Mouse (Mus musculus) ES-Bruce4 (cell line): ENCODE data around the gene Taf9. TPM values are rescaled to one million over a fixed set of nuclear protein-coding genes. Genes with fewer than 3 reads are reported as not detected.

ENCODE experiments used
- H3K27ac ChIP-seq: 2 replicates; pipeline ENCODE4 v1.5.1; 2012; ENCODE audit warnings: low read length, inconsistent platforms; ENCODE audit not compliant: insufficient read depth
- H3K27me3 ChIP-seq: 2 replicates; pipeline ENCODE4 v1.6.1; 2012; ENCODE audit warnings: mild to moderate bottlenecking, low read length, inconsistent platforms; ENCODE audit not compliant: control insufficient read depth, poor library complexity, insufficient read depth, severe bottlenecking
- H3K36me3 ChIP-seq: 2 replicates; pipeline ENCODE4 v1.6.1; 2012; ENCODE audit warnings: inconsistent platforms, mild to moderate bottlenecking, low read length, moderate library complexity; ENCODE audit not compliant: control insufficient read depth, poor library complexity, insufficient read depth, severe bottlenecking
- H3K4me1 ChIP-seq: one replicate; pipeline ENCODE4 v1.8.1; 2011; ENCODE audit warnings: low read length; ENCODE audit not compliant: control insufficient read depth, insufficient read depth
- H3K4me3 ChIP-seq: 2 replicates; pipeline ENCODE4 v1.5.1; 2011; ENCODE audit warnings: low read depth, mild to moderate bottlenecking, low read length
- H3K9ac ChIP-seq: 2 replicates; pipeline ENCODE4 v1.6.1; 2012; ENCODE audit warnings: low read depth, mild to moderate bottlenecking, inconsistent platforms; ENCODE audit not compliant: poor library complexity, severe bottlenecking
- H3K9me3 ChIP-seq: replicated peaks from 2 replicates; pipeline ENCODE4 v1.6.1; 2012; ENCODE audit warnings: mild to moderate bottlenecking, low read length, inconsistent platforms; ENCODE audit not compliant: control insufficient read depth, poor library complexity, insufficient read depth, severe bottlenecking
- CTCF ChIP-seq: IDR thresholded peaks from one replicate; pipeline ENCODE4 v1.8.1; 2011; ENCODE audit warnings: low read depth, low read length
- EP300 ChIP-seq: IDR thresholded peaks from 2 replicates; pipeline ENCODE4 v1.6.1; 2011; ENCODE audit warnings: low read depth, low read length; ENCODE audit not compliant: insufficient read depth
- POLR2A ChIP-seq: IDR thresholded peaks from one replicate; pipeline ENCODE4 v1.8.1; 2011; ENCODE audit warnings: low read length; ENCODE audit not compliant: insufficient read depth
- polyA plus RNA-seq: library from polyadenylated mRNA; stranded (reverse); fragments of >200 nt; gene quantifications from 2 replicates; pipeline ENCODE4 v1.2.4, GENCODE M21; 2011; ENCODE audit warnings: low read depth; ENCODE audit not compliant: missing spikeins, insufficient read depth, insufficient read length

The Taf9 gene
- polyA plus RNA-seq, 1 experiment, result 13.2 TPM

GRCm38 (mm10) chr13:100634106-100634691 is 17.2 kb upstream of the Taf9 start:
- H3K4me1 ChIP-seq, result no peaks in the 10 kb centered on the region
- peaks cover 25% of the 10 kb centered on the region for H3K36me3 ChIP-seq
- H3K9ac ChIP-seq, result no peak overlapping the region
- no peaks in the 10 kb centered on the region for H3K9me3 ChIP-seq
- H3K27ac ChIP-seq, result no peak overlapping the region
- no peaks in the 10 kb centered on the region for H3K27me3 ChIP-seq
- H3K4me3 ChIP-seq, result no peak overlapping the region
- no peak for TF ChIP-seq EP300
- TF ChIP-seq POLR2A, result no peak
- no peak for TF ChIP-seq CTCF

GRCm38 (mm10) chr13:100642471-100643209 is 8.7 kb upstream of the Taf9 start:
- Histone ChIP-seq H3K4me3 (no peak overlapping the region), H3K36me3 (peaks cover 32% of the 10 kb centered on the region), H3K9me3 (no peaks in the 10 kb centered on the region), H3K9ac (no peak overlapping the region), H3K4me1 (no peaks in the 10 kb centered on the region), H3K27me3 (no peaks in the 10 kb centered on the region), H3K27ac (no peak overlapping the region)
- TF ChIP-seq POLR2A (no peak), CTCF (no peak), EP300 (no peak)

- H3K9ac ChIP-seq, result no peak overlapping the region
Observed at GRCm38 (mm10) chr13:100648223-100648622, 3.2 kb upstream of the Taf9 start.

GRCm38 (mm10) chr13:100650550-100651438 is 585 bp upstream of the Taf9 start, which contains the start of the genes Ak6 and Rad17:
Ak6 (plus strand) TSS chr13:100650979.
Rad17 (minus strand) TSS chr13:100651051.
- no peak for TF ChIP-seq EP300
- no peak for TF ChIP-seq CTCF
- TF ChIP-seq POLR2A, result no peak
- Histone ChIP-seq H3K4me3 (peak within 1 kb of the TSS; percentile 92), H3K36me3 (peaks cover 8% of the 10 kb centered on the region), H3K27me3 (no peaks in the 10 kb centered on the region), H3K4me1 (no peaks in the 10 kb centered on the region), H3K9me3 (no peaks in the 10 kb centered on the region), H3K9ac (peak within 1 kb of the TSS; percentile 80), H3K27ac (peak within 1 kb of the TSS; percentile 52; the same call in 1 of the 2 replicates)

More at GRCm38 (mm10) chr13:100648223-100648622, 3.2 kb upstream of the Taf9 start:
- Histone ChIP-seq H3K36me3 (peaks cover 21% of the 10 kb centered on the region), H3K9me3 (no peaks in the 10 kb centered on the region), H3K4me1 (no peaks in the 10 kb centered on the region), H3K27me3 (no peaks in the 10 kb centered on the region), H3K27ac (no peak overlapping the region), H3K4me3 (no peak overlapping the region)
- TF ChIP-seq EP300 (no peak), POLR2A (no peak), CTCF (no peak)

GRCm38 (mm10) chr13:100658091-100658490 is 6.7 kb downstream of the Taf9 start:
- no peak for TF ChIP-seq EP300
- no peak for TF ChIP-seq POLR2A
- TF ChIP-seq CTCF, result no peak
- H3K4me3 ChIP-seq, result no peak overlapping the region
- H3K27ac ChIP-seq, result no peak overlapping the region
- H3K27me3 ChIP-seq, result no peaks in the 10 kb centered on the region
- peaks cover 14% of the 10 kb centered on the region for H3K36me3 ChIP-seq
- no peak overlapping the region for H3K9ac ChIP-seq
- peaks cover 2% of the 10 kb centered on the region for H3K4me1 ChIP-seq
- H3K9me3 ChIP-seq, result no peaks in the 10 kb centered on the region
